Mouse (Mus musculus) heart, embryonic 14.5 days (tissue): ENCODE measurements at regions not wholly inside any gene's neighbourhood (a gene's known extent, or its start where the extent isn't known, plus 50 kb on each side); places are given as distances from the start of the nearest gene placed in this dataset.

ENCODE experiments used
- ATAC-seq: fragments of 200-750 bp; cut with Nextera tagmentation; 2 replicates; pipeline ENCODE4 v1.8.0; 2017; ENCODE audit warnings: low read depth, moderate TSS enrichment; ENCODE audit not compliant: insufficient number of reproducible peaks, insufficient read depth, low FRiP score
- H3K27ac ChIP-seq, 2 experiments: fragments of 200-500 bp in 1 of 2; fragments of 300-500 bp in 1 of 2; sonication (generic) in 1 of 2; replicated peaks in 1 of 2; 2 replicates each; pipeline ENCODE4 v1.5.1; 2012 to 2014; ENCODE audit warnings: low read depth in 2 of 2, low read length in 2 of 2, control low read depth in 1 of 2, mild to moderate bottlenecking in 1 of 2, mixed read lengths in 1 of 2; ENCODE audit not compliant: control insufficient read depth in 1 of 2, insufficient read depth in 1 of 2
- H3K27me3 ChIP-seq: fragments of 300-500 bp; sonication (generic); 2 replicates; pipeline ENCODE4 v1.6.1; 2014; ENCODE audit warnings: mild to moderate bottlenecking, low read length, control low read depth; ENCODE audit not compliant: control insufficient read depth, insufficient read depth
- H3K36me3 ChIP-seq: fragments of 300-500 bp; sonication (generic); 2 replicates; pipeline ENCODE4 v1.6.1; 2014; ENCODE audit warnings: mild to moderate bottlenecking, control low read depth, low read length, mixed read lengths; ENCODE audit not compliant: control insufficient read depth, insufficient read depth
- H3K4me1 ChIP-seq, 2 experiments: fragments of 200-500 bp in 1 of 2; fragments of 300-500 bp in 1 of 2; sonication (generic) in 1 of 2; 2 replicates each; pipeline ENCODE4 v1.6.1; 2012 to 2014; ENCODE audit warnings: low read length in 2 of 2, control low read depth in 1 of 2, mixed read lengths in 1 of 2; ENCODE audit not compliant: control insufficient read depth in 2 of 2, insufficient read depth in 2 of 2
- H3K4me2 ChIP-seq: fragments of 300-500 bp; sonication (generic); 2 replicates; pipeline ENCODE4 v1.6.1; 2014; ENCODE audit warnings: mild to moderate bottlenecking, low read length
- H3K4me3 ChIP-seq, 2 experiments: fragments of 200-500 bp in 1 of 2; fragments of 300-500 bp in 1 of 2; sonication (generic) in 1 of 2; 2 replicates each; pipeline ENCODE4 v1.5.1; 2012 to 2014; ENCODE audit warnings: low read length in 2 of 2, mild to moderate bottlenecking in 2 of 2, control low read depth in 1 of 2, low read depth in 1 of 2, moderate library complexity in 1 of 2; ENCODE audit not compliant: control insufficient read depth in 1 of 2, insufficient read depth in 1 of 2
- H3K9ac ChIP-seq: fragments of 300-500 bp; sonication (generic); 2 replicates; pipeline ENCODE4 v1.6.1; 2014; ENCODE audit warnings: mild to moderate bottlenecking, low read length
- H3K9me3 ChIP-seq: fragments of 300-500 bp; sonication (generic); 2 replicates; pipeline ENCODE4 v1.6.1; 2016; ENCODE audit warnings: low read length, control low read depth; ENCODE audit not compliant: control insufficient read depth
- WGBS: fragments of 180-500 bp; shearing (Covaris S2); extraction: QIAGEN DNeasy Blood & Tissue Kit; methylation state at CpG from one replicate; pipeline ENCODE4 v1.1.7; 2014; 5-methylcytosine and 5-hydroxymethylcytosine counted together

DNA sequence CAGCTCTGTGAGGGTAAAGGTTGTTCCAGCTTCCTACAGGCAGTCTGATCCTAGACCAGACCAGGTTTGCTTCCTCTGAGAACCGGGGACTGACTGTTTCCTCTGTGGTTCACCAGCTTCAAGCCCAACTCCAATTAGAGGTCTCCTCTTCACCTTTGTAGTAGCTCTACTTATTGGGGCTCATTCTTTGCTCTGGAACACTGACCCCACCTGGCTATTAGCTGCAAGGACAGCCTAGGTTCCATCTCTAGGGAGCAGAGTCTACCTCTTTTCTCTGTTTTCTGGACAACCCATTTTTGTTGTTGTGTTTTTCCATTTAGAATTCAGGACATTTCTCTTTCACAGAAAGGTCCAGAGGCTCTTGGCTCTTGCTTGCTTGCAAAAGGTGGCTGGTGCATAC, 129.3 kb upstream of the Podxl start:
- Histone ChIP-seq H3K4me2 (no peak overlapping the region), H3K27me3 (no peaks in the 10 kb centered on the region), H3K36me3 (no peaks in the 10 kb centered on the region), H3K9me3 (no peaks in the 10 kb centered on the region), H3K27ac (no peak overlapping the region), H3K4me3 (no peak overlapping the region), H3K4me1 (no peaks in the 10 kb centered on the region), H3K9ac (no peak overlapping the region)
- WGBS = 41% methylated on average over 1 of the region's 1 CpGs
- no peak for ATAC-seq

- Histone ChIP-seq H3K36me3 (no peaks in the 10 kb centered on the region), H3K27ac (no peak overlapping the region), H3K27me3 (no peaks in the 10 kb centered on the region), H3K4me1 (no peaks in the 10 kb centered on the region), H3K9me3 (no peaks in the 10 kb centered on the region), H3K4me3 (no peak overlapping the region), H3K4me2 (no peak overlapping the region), H3K9ac (no peak overlapping the region)
- no peak for ATAC-seq
- WGBS = 74% methylated on average over 6 of the region's 6 CpGs
These were observed 128.2 kb upstream of the Podxl start for GRCm38 (mm10) chr6:31692024-31692423.

DNA sequence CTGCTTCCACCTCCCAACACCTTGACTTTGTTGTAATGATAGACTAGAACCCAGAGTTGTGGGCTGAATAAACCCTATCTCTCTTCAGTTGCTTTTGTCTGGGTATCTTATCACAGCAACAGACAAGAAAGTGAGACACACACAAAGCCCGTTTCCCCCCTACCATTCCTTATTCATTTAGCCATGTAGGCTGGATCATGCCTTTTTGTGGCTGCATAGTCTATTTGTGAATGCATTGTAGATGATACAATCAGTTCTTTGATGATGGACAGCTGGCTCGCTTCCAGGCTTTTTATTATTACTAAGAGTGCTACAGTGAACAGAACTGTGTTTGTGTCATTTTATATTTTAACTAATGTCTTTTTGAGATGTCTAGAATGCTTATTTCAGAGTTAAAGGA, 116.3 kb upstream of the Podxl start:
- no peak overlapping the region for H3K4me2 ChIP-seq
- H3K4me1 ChIP-seq = no peaks in the 10 kb centered on the region
- no peak for ATAC-seq
- no peak overlapping the region for H3K4me3 ChIP-seq
- no peaks in the 10 kb centered on the region for H3K9me3 ChIP-seq
- no peak overlapping the region for H3K9ac ChIP-seq
- H3K27ac ChIP-seq = no peak overlapping the region
- H3K27me3 ChIP-seq = no peaks in the 10 kb centered on the region
- H3K36me3 ChIP-seq = no peaks in the 10 kb centered on the region
- 47% methylated on average over 2 of the region's 2 CpGs for WGBS

DNA sequence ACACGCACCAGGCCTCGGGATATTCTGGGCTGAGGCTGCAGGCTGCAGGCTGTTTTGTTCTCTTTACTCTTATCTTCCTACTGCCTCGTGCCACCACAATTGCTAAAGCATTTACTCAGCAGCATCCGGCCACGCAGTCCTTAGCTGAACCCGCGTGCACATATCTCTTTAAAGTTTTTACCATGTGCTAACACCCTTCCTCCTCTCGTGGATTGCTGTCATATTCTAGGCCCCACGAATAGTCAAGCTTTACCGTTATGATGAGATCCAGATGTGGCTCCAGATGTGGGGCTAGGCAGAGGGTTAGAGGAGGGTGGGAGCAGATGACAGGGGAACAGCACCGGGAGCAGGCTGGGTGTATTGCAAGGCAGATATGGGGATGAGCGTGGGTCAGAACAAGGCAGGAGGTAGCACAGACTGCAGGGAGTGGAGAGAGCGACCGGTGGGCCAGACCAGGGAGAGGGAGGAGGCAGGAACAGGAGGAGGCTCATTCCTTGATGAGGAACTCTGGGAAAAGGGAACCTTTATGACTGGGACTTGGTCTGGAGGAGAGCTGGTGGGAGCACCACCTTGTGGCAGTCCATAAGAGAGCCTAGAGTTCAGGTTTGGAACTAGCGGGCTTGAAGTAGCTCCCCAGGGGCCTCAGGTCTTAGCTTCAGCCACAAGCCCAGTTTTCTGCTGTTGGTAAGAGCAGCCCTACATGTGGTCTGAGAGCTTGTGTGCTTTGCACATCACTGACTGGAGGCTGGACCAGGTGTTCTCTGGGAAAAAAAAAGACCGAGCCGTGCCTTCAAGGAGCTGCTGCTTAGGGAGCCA, 102.1 kb upstream of the Podxl start:
- 43% methylated on average over 17 of the region's 17 CpGs for WGBS
- Histone ChIP-seq H3K36me3 (no peaks in the 10 kb centered on the region), H3K4me3 (no peak overlapping the region), H3K4me1 (no peaks in the 10 kb centered on the region; a peak in 1 of 4 replicates), H3K9me3 (no peaks in the 10 kb centered on the region), H3K27ac (no peak overlapping the region), H3K27me3 (no peaks in the 10 kb centered on the region), H3K4me2 (no peak overlapping the region), H3K9ac (no peak overlapping the region)
- no peak for ATAC-seq

- H3K9ac ChIP-seq = no peak overlapping the region
- H3K4me2 ChIP-seq = no peak overlapping the region
- H3K36me3 ChIP-seq = no peaks in the 10 kb centered on the region
- no peaks in the 10 kb centered on the region; a peak in 1 of 4 replicates for H3K4me1 ChIP-seq
- H3K27ac ChIP-seq = no peak overlapping the region
- no peak overlapping the region for H3K4me3 ChIP-seq
- H3K27me3 ChIP-seq = no peaks in the 10 kb centered on the region; the same call in 1 of the 2 replicates
- no peaks in the 10 kb centered on the region for H3K9me3 ChIP-seq
- no peak for ATAC-seq
- WGBS = 15% methylated on average over 7 of the region's 7 CpGs
These were observed 100.7 kb upstream of the Podxl start for GRCm38 (mm10) chr6:31664495-31664894.

GRCm38 (mm10) chr6:31660778-31661177, 97.0 kb upstream of the Podxl start:
- H3K27ac ChIP-seq = no peak overlapping the region
- H3K4me2 ChIP-seq = no peak overlapping the region
- no peaks in the 10 kb centered on the region for H3K9me3 ChIP-seq
- H3K4me3 ChIP-seq = no peak overlapping the region
- ATAC-seq = no peak
- H3K9ac ChIP-seq = no peak overlapping the region
- H3K36me3 ChIP-seq = no peaks in the 10 kb centered on the region
- WGBS = 15% methylated on average over 8 of the region's 8 CpGs
- no peaks in the 10 kb centered on the region; the same call in 1 of the 2 replicates for H3K27me3 ChIP-seq
- H3K4me1 ChIP-seq = no peaks in the 10 kb centered on the region; a peak in 1 of 4 replicates

DNA sequence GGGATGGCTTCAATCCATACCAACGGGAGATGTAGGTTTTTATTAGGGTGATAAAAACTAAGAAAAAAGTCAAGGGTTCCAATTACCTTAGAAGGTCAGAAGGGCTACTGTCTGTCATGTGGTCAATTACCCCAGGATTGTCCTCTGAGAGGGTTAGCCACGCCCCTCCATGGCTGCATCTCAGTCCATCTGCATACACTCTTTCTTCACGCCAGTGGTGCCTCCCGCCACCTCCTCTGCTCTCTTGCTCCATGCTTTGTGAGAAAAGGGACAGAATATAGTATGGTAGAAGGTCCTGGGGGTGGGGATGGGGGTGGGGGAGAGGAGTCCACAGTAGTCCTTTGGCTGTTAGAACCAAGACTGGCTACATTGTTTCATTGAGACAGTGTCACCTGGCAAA, 96.1 kb upstream of the Podxl start:
- Histone ChIP-seq H3K36me3 (no peaks in the 10 kb centered on the region), H3K27ac (no peak overlapping the region), H3K9ac (no peak overlapping the region), H3K4me3 (no peak overlapping the region), H3K9me3 (no peaks in the 10 kb centered on the region), H3K4me2 (no peak overlapping the region), H3K4me1 (no peaks in the 10 kb centered on the region), H3K27me3 (no peaks in the 10 kb centered on the region; the same call in 1 of the 2 replicates)
- no peak for ATAC-seq
- 59% methylated on average over 4 of the region's 4 CpGs for WGBS
